Mouse (Mus musculus): ENCODE measurements at regions not wholly inside any gene's neighbourhood (a gene's known extent, or its start where the extent isn't known, plus 50 kb on each side); places are given as distances from the start of the nearest gene placed in this dataset.

- no peak overlapping the region for H3K27ac ChIP-seq (ENCODE audit: low read depth, low read length)
- 90% methylated on average over 2 of the region's 2 CpGs for WGBS
- no peaks in the 10 kb centered on the region for H3K36me3 ChIP-seq (ENCODE audit: insufficient read depth)
- DNase-seq (no peak), ATAC-seq (no peak)
- H3K4me2 ChIP-seq (ENCODE audit: low read depth), result no peak overlapping the region
- no peaks in the 10 kb centered on the region for H3K27me3 ChIP-seq (ENCODE audit: insufficient read depth, low read length)
- H3K9me3 ChIP-seq (ENCODE audit: low read length), result no peaks in the 10 kb centered on the region
- no peak for TF ChIP-seq CTCF (IDR thresholded peaks at IDR 0.05; ENCODE audit: low read depth)
- H3K4me1 ChIP-seq (ENCODE audit: insufficient read depth), result no peaks in the 10 kb centered on the region; the same call in 1 of the 2 replicates
- no peak overlapping the region for H3K9ac ChIP-seq
- no peak overlapping the region for H3K4me3 ChIP-seq (ENCODE audit: low read depth, low read length)
Measured at GRCm38 (mm10) chr1:91730281-91730680, 71.0 kb upstream of the Twist2 start.

- Histone ChIP-seq H3K4me3 (ENCODE audit: low read depth, low read length) (no peak overlapping the region), H3K4me1 (ENCODE audit: insufficient read depth) (no peaks in the 10 kb centered on the region; the same call in 1 of the 2 replicates), H3K36me3 (ENCODE audit: insufficient read depth) (no peaks in the 10 kb centered on the region), H3K27ac (ENCODE audit: low read depth, low read length) (no peak overlapping the region), H3K9ac (no peak overlapping the region), H3K9me3 (ENCODE audit: low read length) (no peaks in the 10 kb centered on the region), H3K27me3 (ENCODE audit: insufficient read depth, low read length) (no peaks in the 10 kb centered on the region), H3K4me2 (ENCODE audit: low read depth) (no peak overlapping the region)
- 67% methylated on average over 13 of the region's 13 CpGs for WGBS
- DNase-seq (no peak), ATAC-seq (no peak)
- TF ChIP-seq CTCF (IDR thresholded peaks at IDR 0.05; ENCODE audit: low read depth), result no peak
Measured at GRCm38 (mm10) chr1:91731703-91732102, 69.6 kb upstream of the Twist2 start.

GRCm38 (mm10) chr1:91732461-91732861, 68.8 kb upstream of the Twist2 start:
- no peak for TF ChIP-seq CTCF (IDR thresholded peaks at IDR 0.05; ENCODE audit: low read depth)
- Histone ChIP-seq H3K36me3 (ENCODE audit: insufficient read depth) (no peaks in the 10 kb centered on the region), H3K4me1 (ENCODE audit: insufficient read depth) (no peaks in the 10 kb centered on the region; the same call in 1 of the 2 replicates), H3K9me3 (ENCODE audit: low read length) (no peaks in the 10 kb centered on the region), H3K27me3 (ENCODE audit: insufficient read depth, low read length) (no peaks in the 10 kb centered on the region), H3K9ac (no peak overlapping the region), H3K27ac (ENCODE audit: low read depth, low read length) (no peak overlapping the region), H3K4me2 (ENCODE audit: low read depth) (peak overlapping the region; percentile 26; the same call in 1 of the 2 replicates), H3K4me3 (ENCODE audit: low read depth, low read length) (no peak overlapping the region)
- ATAC-seq (peak; percentile 74), DNase-seq (peak; percentile 69)
- WGBS, result 14% methylated on average over 12 of the region's 12 CpGs

GRCm38 (mm10) chr1:91734731-91735130, 66.5 kb upstream of the Twist2 start:
- no peak for DNase-seq
- H3K9ac ChIP-seq, result no peak overlapping the region
- H3K9me3 ChIP-seq (ENCODE audit: low read length), result no peaks in the 10 kb centered on the region
- TF ChIP-seq CTCF (IDR thresholded peaks at IDR 0.05; ENCODE audit: low read depth), result no peak
- ATAC-seq, result no peak
- no peak overlapping the region for H3K27ac ChIP-seq (ENCODE audit: low read depth, low read length)
- no peak overlapping the region for H3K4me3 ChIP-seq (ENCODE audit: low read depth, low read length)
- no peaks in the 10 kb centered on the region; the same call in 1 of the 2 replicates for H3K4me1 ChIP-seq (ENCODE audit: insufficient read depth)
- no peak overlapping the region for H3K4me2 ChIP-seq (ENCODE audit: low read depth)
- no peaks in the 10 kb centered on the region for H3K36me3 ChIP-seq (ENCODE audit: insufficient read depth)
- H3K27me3 ChIP-seq (ENCODE audit: insufficient read depth, low read length), result no peaks in the 10 kb centered on the region
- 92% methylated on average over 2 of the region's 2 CpGs for WGBS

- no peak overlapping the region for H3K9ac ChIP-seq
- H3K4me3 ChIP-seq (ENCODE audit: low read depth, low read length), result no peak overlapping the region
- 86% methylated on average over 5 of the region's 5 CpGs for whole genome bisulfite sequencing
- H3K36me3 ChIP-seq (ENCODE audit: insufficient read depth), result no peaks in the 10 kb centered on the region
- DNase-seq (no peak), ATAC-seq (no peak)
- no peak overlapping the region for H3K27ac ChIP-seq (ENCODE audit: low read depth, low read length)
- no peaks in the 10 kb centered on the region; the same call in 1 of the 2 replicates for H3K4me1 ChIP-seq (ENCODE audit: insufficient read depth)
- H3K27me3 ChIP-seq (ENCODE audit: insufficient read depth, low read length), result no peaks in the 10 kb centered on the region
- H3K9me3 ChIP-seq (ENCODE audit: low read length), result no peaks in the 10 kb centered on the region
- no peak overlapping the region for H3K4me2 ChIP-seq (ENCODE audit: low read depth)
- no peak for TF ChIP-seq CTCF (IDR thresholded peaks at IDR 0.05; ENCODE audit: low read depth)
Measured at GRCm38 (mm10) chr1:91735436-91735835, 65.8 kb upstream of the Twist2 start.

GRCm38 (mm10) chr1:91740661-91741060, 60.6 kb upstream of the Twist2 start:
- ATAC-seq, result no peak
- H3K27ac ChIP-seq (ENCODE audit: low read depth, low read length), result no peak overlapping the region
- WGBS, result 94% methylated on average over 8 of the region's 8 CpGs
- H3K9ac ChIP-seq, result no peak overlapping the region
- H3K4me3 ChIP-seq (ENCODE audit: low read depth, low read length), result no peak overlapping the region
- H3K36me3 ChIP-seq (ENCODE audit: insufficient read depth), result no peaks in the 10 kb centered on the region
- H3K4me2 ChIP-seq (ENCODE audit: low read depth), result no peak overlapping the region
- no peak for TF ChIP-seq CTCF (IDR thresholded peaks at IDR 0.05; ENCODE audit: low read depth)
- H3K9me3 ChIP-seq (ENCODE audit: low read length), result no peaks in the 10 kb centered on the region
- H3K27me3 ChIP-seq (ENCODE audit: insufficient read depth, low read length), result no peaks in the 10 kb centered on the region
- DNase-seq, result no peak
- no peaks in the 10 kb centered on the region for H3K4me1 ChIP-seq (ENCODE audit: insufficient read depth)

GRCm38 (mm10) chr1:91742031-91742430, 59.2 kb upstream of the Twist2 start:
- Histone ChIP-seq H3K27me3 (ENCODE audit: insufficient read depth, low read length) (no peaks in the 10 kb centered on the region), H3K4me1 (ENCODE audit: insufficient read depth) (no peaks in the 10 kb centered on the region), H3K9ac (no peak overlapping the region), H3K4me2 (ENCODE audit: low read depth) (no peak overlapping the region), H3K27ac (ENCODE audit: low read depth, low read length) (no peak overlapping the region), H3K36me3 (ENCODE audit: insufficient read depth) (no peaks in the 10 kb centered on the region), H3K9me3 (ENCODE audit: low read length) (no peaks in the 10 kb centered on the region), H3K4me3 (ENCODE audit: low read depth, low read length) (no peak overlapping the region)
- DNase-seq (no peak), ATAC-seq (no peak)
- 91% methylated on average over 7 of the region's 7 CpGs for WGBS
- TF ChIP-seq CTCF (IDR thresholded peaks at IDR 0.05; ENCODE audit: low read depth), result no peak

- Histone ChIP-seq H3K27ac (ENCODE audit: low read depth, low read length) (no peak overlapping the region), H3K9ac (no peak overlapping the region), H3K4me3 (ENCODE audit: low read depth, low read length) (no peak overlapping the region), H3K4me1 (ENCODE audit: insufficient read depth) (no peaks in the 10 kb centered on the region), H3K27me3 (ENCODE audit: insufficient read depth, low read length) (no peaks in the 10 kb centered on the region), H3K4me2 (ENCODE audit: low read depth) (no peak overlapping the region), H3K36me3 (ENCODE audit: insufficient read depth) (no peaks in the 10 kb centered on the region), H3K9me3 (ENCODE audit: low read length) (no peaks in the 10 kb centered on the region)
- no peak for ATAC-seq
- no peak for TF ChIP-seq CTCF (IDR thresholded peaks at IDR 0.05; ENCODE audit: low read depth)
- DNase-seq, result no peak
- 71% methylated on average over 3 of the region's 3 CpGs for WGBS
Measured at GRCm38 (mm10) chr1:91742914-91743313, 58.3 kb upstream of the Twist2 start.

All from forebrain, postnatal 0 days (tissue).